Mouse (Mus musculus) neural tube, embryonic 12.5 days (tissue): ENCODE results near the gene Ccdc172. TPM values are rescaled to one million over a fixed set of nuclear protein-coding genes. Genes with fewer than 3 reads are reported as not detected.

Experiments
- ATAC-seq: fragments of 200-750 bp; cut with Nextera tagmentation; 2 replicates; pipeline ENCODE4 v1.8.0; 2017; ENCODE audit warnings: low read depth, mild to moderate bottlenecking, moderate TSS enrichment, moderate library complexity; ENCODE audit not compliant: low FRiP score
- H3K27ac ChIP-seq: fragments of 300-500 bp; sonication (generic); 2 replicates; pipeline ENCODE4 v1.5.1; 2016
- H3K27me3 ChIP-seq: fragments of 300-500 bp; sonication (generic); replicated peaks from 2 replicates; pipeline ENCODE4 v1.6.1; 2016; ENCODE audit warnings: mild to moderate bottlenecking
- H3K36me3 ChIP-seq: fragments of 300-500 bp; sonication (generic); 2 replicates; pipeline ENCODE4 v1.6.1; 2016; ENCODE audit warnings: mild to moderate bottlenecking
- H3K4me1 ChIP-seq: fragments of 300-500 bp; sonication (generic); 2 replicates; pipeline ENCODE4 v1.6.1; 2016
- H3K4me2 ChIP-seq: fragments of 300-500 bp; sonication (generic); replicated peaks from 2 replicates; pipeline ENCODE4 v1.6.1; 2016; ENCODE audit warnings: mild to moderate bottlenecking
- H3K4me3 ChIP-seq: fragments of 300-500 bp; sonication (generic); 2 replicates; pipeline ENCODE4 v1.5.1; 2016
- H3K9ac ChIP-seq: fragments of 300-500 bp; sonication (generic); 2 replicates; pipeline ENCODE4 v1.6.1; 2016; ENCODE audit warnings: mild to moderate bottlenecking
- H3K9me3 ChIP-seq: fragments of 300-500 bp; sonication (generic); 2 replicates; pipeline ENCODE4 v1.6.1; 2016; ENCODE audit warnings: mild to moderate bottlenecking
- whole genome bisulfite sequencing: fragments of 180-500 bp; shearing (Covaris S2); methylation state at CpG from one replicate; pipeline ENCODE4 v1.1.7; 2016; 5-methylcytosine and 5-hydroxymethylcytosine counted together
- polyA plus RNA-seq: library from polyadenylated mRNA; unstranded; fragments of >200 nt; fragmentation: Nextera tagmentation; extraction: Ambion mirVana; gene quantifications from 2 replicates; pipeline ENCODE4 v1.2.1, GENCODE M21; 2016

Ccdc172 gene
- polyA plus RNA-seq, 1 experiment from 2014 or later = not detected

DNA sequence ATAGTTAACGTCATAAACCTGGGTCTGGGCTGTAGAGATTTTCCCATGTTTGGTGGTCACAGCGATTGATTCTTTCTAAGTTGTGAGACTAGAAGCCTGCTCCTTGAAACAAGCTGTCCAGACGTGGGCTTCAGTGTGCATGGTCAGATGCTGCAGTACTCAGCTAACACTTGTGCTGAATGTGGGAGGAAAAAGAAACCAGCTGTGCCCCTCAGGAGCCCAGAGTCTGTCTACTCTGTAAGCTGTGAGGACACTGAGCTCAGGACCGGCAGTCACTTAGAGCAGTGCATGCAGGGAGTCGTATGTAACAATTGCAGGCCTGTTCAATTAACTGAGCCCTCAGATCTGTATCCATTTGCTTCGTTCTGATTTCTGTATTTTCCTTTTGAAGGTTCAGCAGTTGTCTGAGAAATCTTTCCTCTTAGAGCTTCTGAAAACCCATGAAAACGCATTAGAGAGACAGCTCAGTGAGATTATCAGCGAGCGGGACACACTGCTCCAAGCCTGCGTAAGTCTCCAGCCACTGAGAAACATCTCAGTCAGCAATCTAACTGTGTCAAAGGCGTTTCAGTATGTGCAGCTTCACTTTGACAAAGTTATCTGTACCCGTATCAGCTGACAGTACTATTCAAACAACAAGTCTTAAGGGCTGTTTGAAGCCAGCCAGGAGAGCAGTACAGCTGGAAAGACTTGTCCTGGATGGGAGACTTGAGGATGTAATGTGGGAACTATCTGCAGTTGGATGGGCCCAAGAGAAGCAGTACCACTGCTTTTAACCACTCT, 13.9 kb downstream of the Ccdc172 start:
- H3K4me2 ChIP-seq = no peak overlapping the region
- peaks cover 6% of the 10 kb centered on the region; the same call in 1 of the 2 replicates for H3K4me1 ChIP-seq
- WGBS = 71% methylated on average over 12 of the region's 12 CpGs
- no peak overlapping the region for H3K4me3 ChIP-seq
- no peaks in the 10 kb centered on the region for H3K36me3 ChIP-seq
- no peak overlapping the region for H3K9ac ChIP-seq
- no peaks in the 10 kb centered on the region for H3K27me3 ChIP-seq
- ATAC-seq = no peak
- no peak overlapping the region for H3K27ac ChIP-seq
- H3K9me3 ChIP-seq = no peaks in the 10 kb centered on the region

DNA sequence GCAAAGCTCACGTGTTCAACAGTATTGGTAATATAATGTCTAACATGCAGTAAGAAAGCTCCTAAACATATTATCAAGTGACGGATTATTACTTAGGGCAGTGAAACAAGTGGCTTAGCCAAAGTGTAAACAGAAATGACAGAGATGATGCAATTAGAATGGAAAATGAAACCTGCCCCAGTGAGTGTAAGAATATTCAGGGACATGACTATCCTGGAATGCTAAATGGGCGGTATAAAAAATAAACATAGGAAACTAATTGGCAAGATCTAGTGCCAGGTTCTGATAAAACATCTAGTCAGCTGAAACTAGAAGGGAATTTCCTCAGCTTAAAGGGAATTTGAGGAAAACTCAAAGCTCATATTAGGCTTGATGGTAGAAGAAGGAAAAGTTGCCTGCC, 21.3 kb downstream of the Ccdc172 start:
- no peak overlapping the region for H3K27ac ChIP-seq
- no peak overlapping the region for H3K9ac ChIP-seq
- H3K27me3 ChIP-seq = no peaks in the 10 kb centered on the region
- no peak overlapping the region for H3K4me3 ChIP-seq
- no peaks in the 10 kb centered on the region for H3K36me3 ChIP-seq
- ATAC-seq = no peak
- no peak overlapping the region for H3K4me2 ChIP-seq
- H3K9me3 ChIP-seq = no peaks in the 10 kb centered on the region
- H3K4me1 ChIP-seq = no peaks in the 10 kb centered on the region
- 93% methylated on average over 3 of the region's 3 CpGs for WGBS

- H3K27me3 ChIP-seq = no peaks in the 10 kb centered on the region
- 91% methylated on average over 10 of the region's 10 CpGs for WGBS
- no peak overlapping the region for H3K27ac ChIP-seq
- no peaks in the 10 kb centered on the region for H3K4me1 ChIP-seq
- ATAC-seq = no peak
- H3K9ac ChIP-seq = no peak overlapping the region
- no peak overlapping the region for H3K4me2 ChIP-seq
- no peaks in the 10 kb centered on the region for H3K36me3 ChIP-seq
- H3K4me3 ChIP-seq = no peak overlapping the region
- no peaks in the 10 kb centered on the region for H3K9me3 ChIP-seq
These were observed 24.9 kb downstream of the Ccdc172 start for GRCm38 (mm10) chr19:58536691-58537090.

DNA sequence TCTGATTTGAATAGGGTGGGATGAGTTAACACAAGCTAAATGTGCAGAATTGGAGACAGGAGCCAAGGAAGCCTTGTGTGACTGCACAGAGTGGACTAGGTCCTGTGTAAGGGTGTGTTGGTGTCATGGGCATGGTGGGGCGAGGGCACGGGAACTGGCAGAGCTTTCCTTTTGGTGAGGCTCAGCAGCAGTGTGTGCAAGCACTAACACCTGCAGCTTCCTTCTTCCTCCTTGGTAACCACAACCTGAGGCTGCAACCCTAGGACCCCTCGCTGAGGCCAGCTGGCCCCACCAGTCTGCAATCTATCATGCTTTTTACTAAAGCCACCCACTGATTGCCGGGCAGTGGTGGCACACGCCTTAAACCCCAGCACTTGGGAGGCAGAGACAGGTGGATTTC, 28.6 kb downstream of the Ccdc172 start:
- no peaks in the 10 kb centered on the region for H3K4me1 ChIP-seq
- H3K4me3 ChIP-seq = no peak overlapping the region
- H3K9ac ChIP-seq = no peak overlapping the region
- no peaks in the 10 kb centered on the region for H3K27me3 ChIP-seq
- no peaks in the 10 kb centered on the region for H3K9me3 ChIP-seq
- no peak for ATAC-seq
- H3K36me3 ChIP-seq = no peaks in the 10 kb centered on the region
- no peak overlapping the region for H3K27ac ChIP-seq
- H3K4me2 ChIP-seq = no peak overlapping the region
- WGBS = 84% methylated on average over 5 of the region's 5 CpGs

- H3K36me3 ChIP-seq = no peaks in the 10 kb centered on the region
- no peak overlapping the region for H3K9ac ChIP-seq
- H3K4me1 ChIP-seq = no peaks in the 10 kb centered on the region
- 62% methylated on average over 4 of the region's 4 CpGs for WGBS
- no peak for ATAC-seq
- H3K4me2 ChIP-seq = no peak overlapping the region
- no peaks in the 10 kb centered on the region for H3K9me3 ChIP-seq
- no peaks in the 10 kb centered on the region for H3K27me3 ChIP-seq
- no peak overlapping the region for H3K27ac ChIP-seq
- no peak overlapping the region for H3K4me3 ChIP-seq
These were observed 36.6 kb downstream of the Ccdc172 start for GRCm38 (mm10) chr19:58548367-58548766.

GRCm38 (mm10) chr19:58550489-58550888, 38.7 kb downstream of the Ccdc172 start:
- Histone ChIP-seq H3K36me3 (no peaks in the 10 kb centered on the region), H3K4me1 (no peaks in the 10 kb centered on the region), H3K9me3 (no peaks in the 10 kb centered on the region), H3K27me3 (no peaks in the 10 kb centered on the region), H3K4me2 (no peak overlapping the region), H3K27ac (no peak overlapping the region), H3K4me3 (no peak overlapping the region), H3K9ac (no peak overlapping the region)
- 68% methylated on average over 1 of the region's 1 CpGs for WGBS
- ATAC-seq = no peak

DNA sequence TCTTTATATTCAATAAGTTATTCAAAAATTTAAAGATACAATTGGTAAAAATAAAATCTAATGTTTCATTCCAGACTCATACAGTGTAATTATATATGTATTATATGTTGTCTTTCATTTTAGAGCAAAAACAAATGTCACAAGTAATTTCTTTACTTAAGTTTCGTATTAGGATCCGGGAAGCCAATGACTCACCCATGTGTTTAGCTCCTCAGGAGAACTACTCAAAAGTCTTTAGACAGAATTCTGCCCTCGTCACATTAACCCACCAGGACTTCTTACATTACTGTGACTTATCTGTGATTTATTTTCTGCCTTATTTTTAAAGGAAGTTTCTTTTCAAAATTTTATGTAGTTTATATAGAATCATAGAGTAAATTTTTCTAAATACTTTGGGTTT, 39.1 kb downstream of the Ccdc172 start:
- no peaks in the 10 kb centered on the region for H3K27me3 ChIP-seq
- no peaks in the 10 kb centered on the region for H3K36me3 ChIP-seq
- 72% methylated on average over 3 of the region's 3 CpGs for WGBS
- no peak overlapping the region for H3K27ac ChIP-seq
- no peak for ATAC-seq
- no peak overlapping the region for H3K4me3 ChIP-seq
- H3K9ac ChIP-seq = no peak overlapping the region
- H3K9me3 ChIP-seq = no peaks in the 10 kb centered on the region
- H3K4me2 ChIP-seq = no peak overlapping the region
- no peaks in the 10 kb centered on the region for H3K4me1 ChIP-seq

DNA sequence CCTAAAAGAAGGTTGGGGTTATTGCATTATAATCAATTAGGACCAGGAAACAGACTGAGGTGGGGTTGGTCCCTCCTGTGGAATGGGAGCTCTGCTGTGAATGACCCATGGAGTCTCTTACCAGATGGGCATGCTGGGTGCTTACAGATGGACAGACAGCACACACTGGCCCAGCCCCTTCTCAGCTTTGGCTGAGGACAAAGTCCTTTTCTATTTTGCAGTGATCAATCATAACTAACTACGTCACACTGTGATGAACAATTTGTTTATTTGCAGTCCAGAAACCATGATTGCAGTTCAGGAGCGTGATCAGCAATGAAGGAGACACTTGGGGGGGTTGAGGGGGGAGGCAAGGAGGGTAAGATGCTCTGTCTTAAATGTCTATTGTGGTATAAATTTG, 43.2 kb downstream of the Ccdc172 start:
- H3K4me1 ChIP-seq = 0 out of 2 replicates have a peak, but pooled peaks cover 3% of the 10 kb centered on the region
- no peaks in the 10 kb centered on the region for H3K9me3 ChIP-seq
- H3K36me3 ChIP-seq = no peaks in the 10 kb centered on the region
- 62% methylated on average over 2 of the region's 2 CpGs for WGBS
- no peak overlapping the region for H3K9ac ChIP-seq
- H3K4me2 ChIP-seq = no peak overlapping the region
- ATAC-seq = no peak
- H3K4me3 ChIP-seq = no peak overlapping the region
- H3K27me3 ChIP-seq = no peaks in the 10 kb centered on the region
- H3K27ac ChIP-seq = no peak overlapping the region

DNA sequence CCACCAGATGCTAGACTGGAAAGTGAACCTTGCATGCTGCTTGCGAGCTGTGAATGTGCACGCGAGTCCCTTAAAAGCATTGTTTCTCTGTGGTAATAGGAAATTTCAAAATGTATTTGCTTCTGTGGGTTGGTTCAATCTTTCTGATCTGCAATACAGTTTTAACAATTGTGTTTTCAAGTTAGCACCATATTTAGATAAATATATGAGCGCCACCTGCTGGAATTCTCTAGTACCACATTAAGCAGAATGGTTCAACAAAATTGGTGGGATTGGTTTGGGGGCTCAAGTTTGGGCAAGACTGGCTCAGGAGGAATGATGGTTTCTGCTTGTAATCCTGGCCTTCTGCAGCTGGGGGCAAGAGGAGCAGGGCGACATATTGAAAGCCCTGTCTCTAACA, 46.6 kb downstream of the Ccdc172 start:
- Histone ChIP-seq H3K9me3 (no peaks in the 10 kb centered on the region), H3K4me1 (0 out of 2 replicates have a peak, but pooled peaks cover 3% of the 10 kb centered on the region), H3K4me2 (no peak overlapping the region), H3K36me3 (no peaks in the 10 kb centered on the region), H3K4me3 (no peak overlapping the region), H3K27me3 (no peaks in the 10 kb centered on the region), H3K27ac (no peak overlapping the region), H3K9ac (no peak overlapping the region)
- WGBS = 51% methylated on average over 5 of the region's 5 CpGs
- no peak for ATAC-seq

GRCm38 (mm10) chr19:58562301-58562815, 50.6 kb downstream of the Ccdc172 start:
- Histone ChIP-seq H3K27me3 (no peaks in the 10 kb centered on the region), H3K36me3 (no peaks in the 10 kb centered on the region), H3K9ac (no peak overlapping the region), H3K27ac (no peak overlapping the region), H3K4me2 (no peak overlapping the region), H3K4me1 (no peaks in the 10 kb centered on the region), H3K9me3 (no peaks in the 10 kb centered on the region), H3K4me3 (no peak overlapping the region)
- WGBS = 92% methylated on average over 7 of the region's 7 CpGs
- ATAC-seq = no peak

GRCm38 (mm10) chr19:58571566-58571965, 59.8 kb downstream of the Ccdc172 start:
- WGBS = 85% methylated on average over 2 of the region's 2 CpGs
- H3K4me1 ChIP-seq = no peaks in the 10 kb centered on the region
- H3K27ac ChIP-seq = no peak overlapping the region
- no peak for ATAC-seq
- no peak overlapping the region for H3K9ac ChIP-seq
- no peak overlapping the region for H3K4me2 ChIP-seq
- no peaks in the 10 kb centered on the region for H3K9me3 ChIP-seq
- no peaks in the 10 kb centered on the region for H3K36me3 ChIP-seq
- H3K27me3 ChIP-seq = no peaks in the 10 kb centered on the region
- no peak overlapping the region for H3K4me3 ChIP-seq

DNA sequence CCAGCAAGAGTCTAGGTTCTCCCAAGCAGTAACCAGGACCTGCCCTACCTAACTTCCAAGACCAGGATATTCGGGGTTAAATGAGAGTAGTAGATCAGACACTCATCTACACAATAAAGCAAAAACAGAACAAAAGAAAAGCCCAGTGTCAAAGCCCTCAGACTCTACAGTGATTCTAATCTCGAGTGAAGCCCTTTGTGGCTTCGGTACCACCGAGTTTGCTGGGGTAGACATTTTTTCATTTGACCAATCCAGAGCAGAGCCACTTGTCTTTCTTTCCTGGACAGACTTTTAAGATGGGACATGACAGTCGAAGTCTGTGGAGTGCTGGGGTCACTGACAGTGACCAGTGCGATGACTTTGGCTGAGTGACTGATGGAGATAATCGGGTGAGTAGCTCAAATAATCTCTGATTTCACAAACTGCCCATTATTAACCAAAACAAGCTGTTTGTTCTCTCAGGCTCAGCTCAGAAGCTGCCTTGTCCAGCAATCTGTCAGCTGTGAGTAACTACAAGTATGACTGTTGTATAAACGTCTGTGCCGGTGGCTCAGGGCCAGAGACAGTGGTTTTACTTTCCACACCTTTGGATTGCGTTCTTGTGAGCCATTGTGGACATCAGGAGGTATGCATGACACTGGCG, 60.8 kb downstream of the Ccdc172 start:
- Histone ChIP-seq H3K36me3 (no peaks in the 10 kb centered on the region), H3K4me1 (no peaks in the 10 kb centered on the region), H3K9me3 (no peaks in the 10 kb centered on the region), H3K27me3 (no peaks in the 10 kb centered on the region), H3K4me3 (no peak overlapping the region), H3K27ac (no peak overlapping the region), H3K9ac (no peak overlapping the region), H3K4me2 (no peak overlapping the region)
- WGBS = 52% methylated on average over 11 of the region's 11 CpGs
- no peak for ATAC-seq

GRCm38 (mm10) chr19:58573072-58573438, 61.3 kb downstream of the Ccdc172 start:
- Histone ChIP-seq H3K36me3 (no peaks in the 10 kb centered on the region), H3K9ac (no peak overlapping the region), H3K9me3 (no peaks in the 10 kb centered on the region), H3K27me3 (no peaks in the 10 kb centered on the region), H3K27ac (no peak overlapping the region), H3K4me3 (no peak overlapping the region), H3K4me1 (no peaks in the 10 kb centered on the region), H3K4me2 (no peak overlapping the region)
- 84% methylated on average over 3 of the region's 3 CpGs for WGBS
- no peak for ATAC-seq
